Mouse (Mus musculus): ENCODE results near the gene H2-T22.
A peak's percentile ranks its signal among the peaks of the same experiment; 100 is the strongest.
"Not testable (repeated sequence)": the region's sequence is repeated elsewhere in the genome, so short reads cannot be mapped to it uniquely, and the experiment has no call there.

Gene H2-T22

DNA sequence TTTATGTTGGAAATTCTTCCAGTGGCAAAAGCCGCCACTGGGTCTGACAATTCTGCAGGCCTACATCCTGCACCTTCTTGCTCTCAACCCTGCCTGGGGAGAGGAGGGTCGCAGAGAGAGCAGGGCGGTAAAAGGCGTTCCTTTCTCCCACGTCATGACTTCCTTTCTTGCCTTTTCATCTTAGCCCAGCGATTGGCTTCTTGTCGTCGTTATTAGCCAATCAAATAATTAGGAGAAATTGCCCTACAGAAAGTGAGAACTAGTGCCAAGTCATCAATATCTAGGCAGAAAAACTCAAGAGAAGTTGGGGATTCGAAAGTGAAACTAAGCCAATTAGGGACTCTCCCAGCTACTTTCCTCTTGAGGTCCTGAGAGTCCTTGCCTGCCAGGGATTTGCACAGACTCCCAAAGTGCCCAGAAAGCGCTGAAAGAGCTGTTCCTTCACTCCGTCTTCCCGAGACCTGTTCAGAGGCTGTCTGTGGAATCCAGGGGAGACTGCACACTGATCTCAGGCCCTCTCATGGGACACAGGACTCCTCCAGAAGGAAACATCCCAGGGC lies at the start of gene H2-T22, which contains the start of gene Gm6034:
H2-T22 (minus strand) TSS at position 138 of the 560 bp plus-strand sequence.
Gm6034 (plus strand) TSS at position 352 of the 560 bp plus-strand sequence.
- DNase-seq (ENCODE audit: low read depth, low spot score): peak; percentile 97

DNA sequence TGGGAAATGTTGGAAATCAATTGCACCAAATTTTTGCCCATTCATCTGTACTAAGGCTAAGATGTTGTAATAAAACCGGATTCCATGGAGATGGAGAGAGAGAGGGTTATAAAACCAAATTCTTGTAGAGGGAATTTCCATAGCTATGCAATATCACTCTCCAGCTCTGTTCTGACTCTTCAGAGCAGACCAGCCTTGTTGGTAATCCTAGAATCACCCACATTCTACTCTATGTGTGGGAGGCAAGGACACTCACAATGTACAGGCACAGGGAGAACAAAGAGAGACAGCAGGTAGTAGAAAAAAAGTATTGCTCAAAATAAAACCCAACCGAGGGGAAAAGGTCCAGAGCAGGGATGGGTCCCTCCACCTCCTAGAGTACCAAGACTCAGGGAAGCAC lies 49.4 kb upstream of the H2-T22 start:
- DNase-seq (ENCODE audit: low read depth, low spot score): not testable (repeated sequence)

DNA sequence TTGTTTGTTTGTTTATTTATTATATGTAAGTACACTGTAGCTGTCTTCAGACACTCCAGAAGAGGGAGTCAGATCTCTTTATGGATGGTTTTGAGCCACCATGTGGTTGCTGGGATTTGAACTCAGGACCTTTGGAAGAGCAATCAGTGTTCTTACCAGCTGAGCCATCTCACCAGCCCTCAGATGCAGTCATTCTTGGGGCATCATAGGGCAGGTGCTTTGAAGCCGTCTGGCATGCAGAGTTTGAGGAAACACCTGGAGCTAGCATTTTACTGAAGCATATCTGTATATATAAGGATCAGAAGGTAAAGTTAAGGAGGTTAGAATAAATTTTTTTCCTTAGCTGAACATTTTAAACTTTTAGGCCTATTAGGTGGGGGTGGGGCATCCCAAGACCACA lies 43.4 kb upstream of the H2-T22 start:
- DNase-seq (ENCODE audit: low read depth, low spot score): not testable (repeated sequence)

DNA sequence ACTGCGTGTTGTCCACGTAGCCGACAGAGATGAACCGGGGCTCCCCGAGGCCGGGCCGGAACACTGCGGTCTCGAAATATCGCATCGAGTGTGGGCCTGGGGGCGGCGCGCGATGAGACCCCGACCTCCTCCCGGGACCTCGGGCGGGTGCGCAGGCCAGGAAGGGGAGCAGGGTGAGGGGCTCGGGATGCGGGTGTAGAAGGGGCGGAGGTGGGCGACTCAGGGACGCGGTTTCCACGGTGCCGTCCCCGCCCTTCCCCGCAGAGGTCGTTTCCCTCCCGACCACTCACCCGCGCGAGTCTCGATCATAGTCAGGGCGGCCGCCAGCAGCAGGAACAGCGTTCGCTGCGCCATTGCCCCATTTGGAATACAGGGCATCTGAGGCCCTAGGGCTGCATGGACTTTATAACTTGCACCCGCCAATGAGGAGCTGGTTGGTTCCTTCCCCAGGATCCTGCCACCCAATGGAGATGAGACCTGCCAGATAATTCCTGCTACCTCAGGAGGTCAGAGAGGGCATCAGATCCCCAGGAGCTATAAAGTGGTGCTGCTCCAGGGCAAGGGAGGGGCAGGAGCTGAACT lies 41.4 kb upstream of the H2-T22 start:
- peak; percentile 26 for DNase-seq (ENCODE audit: low read depth, low spot score)

DNA sequence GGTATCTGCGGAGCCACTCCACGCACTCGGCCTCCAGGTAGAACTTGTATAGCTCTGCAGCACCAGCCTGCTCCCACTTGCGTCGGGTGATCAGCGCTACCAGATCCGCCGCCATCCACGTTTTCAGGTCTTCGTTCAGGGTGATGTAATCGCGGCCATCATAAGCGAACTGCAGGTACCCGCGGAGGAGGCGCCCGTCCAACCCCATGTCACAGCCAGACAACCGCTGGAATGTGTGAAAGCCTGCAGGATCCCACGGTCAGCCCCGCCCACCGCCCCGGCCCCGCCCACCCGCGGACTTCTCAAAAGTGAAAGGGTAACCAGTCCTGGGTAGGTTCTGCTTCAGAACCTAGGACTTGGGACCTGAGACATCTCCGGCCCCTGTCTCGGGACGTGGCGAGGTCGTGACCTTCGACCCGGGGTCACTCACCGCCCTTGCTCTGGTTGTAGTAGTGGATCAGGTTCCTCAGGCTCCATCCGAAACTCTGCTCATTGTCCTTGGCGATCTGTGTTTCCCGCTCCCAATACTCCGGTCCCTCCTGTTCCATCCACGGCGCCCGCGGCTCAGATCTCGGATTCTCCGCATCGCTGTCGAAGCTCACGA lies 40.8 kb upstream of the H2-T22 start:
- DNase-seq (ENCODE audit: low read depth, low spot score): peak; percentile 46

DNA sequence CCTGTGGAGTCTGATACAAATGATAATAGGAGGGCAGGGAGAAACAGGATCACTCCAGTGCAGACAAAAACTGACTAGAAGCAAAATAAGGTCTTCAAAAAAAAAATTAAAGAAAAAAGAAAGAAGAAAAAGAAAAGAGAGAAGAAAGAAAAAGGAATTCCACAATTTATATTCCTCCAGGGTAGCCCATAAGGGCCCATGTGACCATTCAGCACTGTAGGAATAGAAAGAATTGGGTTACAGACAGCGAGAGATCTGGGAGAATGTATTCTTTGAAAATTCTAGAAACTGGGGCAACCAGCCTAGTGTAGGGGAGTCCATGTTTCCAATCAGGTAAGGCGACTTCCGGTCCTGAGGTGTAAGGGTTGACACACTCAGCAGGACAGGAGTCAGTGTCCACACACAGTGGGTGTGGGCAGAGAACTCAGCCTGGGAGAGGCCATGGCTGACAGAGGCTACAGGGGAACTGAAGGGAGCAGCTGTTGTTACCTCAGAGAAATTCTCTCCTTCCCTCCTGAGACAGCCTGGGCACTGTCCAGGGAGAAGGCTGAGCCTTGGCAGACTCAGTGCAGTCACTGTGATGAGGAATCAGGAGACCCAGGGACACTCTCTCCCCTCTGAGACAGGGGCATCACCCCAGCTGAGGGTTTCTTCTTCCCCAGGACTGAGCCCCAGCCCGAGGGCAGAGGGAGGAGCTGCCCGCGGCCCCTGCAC lies 40.1 kb upstream of the H2-T22 start:
- DNase-seq (ENCODE audit: low read depth, low spot score): peak; percentile 8

DNA sequence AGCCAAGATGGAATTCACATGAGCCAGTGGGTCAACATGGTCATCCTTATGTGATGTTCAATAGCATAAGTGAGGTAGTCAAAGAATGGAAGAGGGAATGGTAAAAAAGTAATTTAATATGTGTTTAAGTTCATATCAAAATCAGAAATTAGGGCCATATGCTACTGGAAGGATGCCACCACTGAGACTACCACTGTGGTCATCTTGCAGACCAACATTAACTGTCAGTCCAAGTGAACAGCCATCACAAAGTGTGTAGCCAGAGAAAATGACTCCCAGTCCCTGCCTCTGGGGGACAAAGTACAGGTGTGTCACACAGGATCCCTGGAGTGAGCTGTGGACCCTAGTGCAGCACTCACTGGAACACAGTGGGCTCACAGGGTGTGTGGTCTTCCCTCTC lies 39.4 kb upstream of the H2-T22 start:
- DNase-seq (ENCODE audit: low read depth, low spot score): not testable (repeated sequence)

DNA sequence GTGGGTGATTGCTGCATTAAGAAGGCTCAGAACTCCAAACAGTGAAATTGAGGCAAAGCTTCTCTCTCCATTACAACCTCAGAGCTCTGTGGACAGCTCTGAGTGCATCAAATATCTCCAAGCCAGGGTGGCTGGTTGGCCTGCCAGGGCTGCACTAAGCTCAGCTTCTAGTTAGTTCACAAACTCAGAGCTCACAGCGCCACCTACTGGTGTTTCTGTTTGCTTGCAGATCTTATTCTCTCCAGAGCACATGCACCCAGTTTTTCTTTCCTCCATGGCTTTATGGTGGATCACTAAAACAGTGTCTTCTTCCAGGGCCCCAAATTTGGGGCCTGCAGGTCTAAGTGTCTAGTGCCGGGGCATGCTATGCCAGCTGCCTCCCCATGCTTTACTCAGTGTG lies 18.3 kb upstream of the H2-T22 start:
- DNase-seq (ENCODE audit: low read depth, low spot score): peak; percentile 93

DNA sequence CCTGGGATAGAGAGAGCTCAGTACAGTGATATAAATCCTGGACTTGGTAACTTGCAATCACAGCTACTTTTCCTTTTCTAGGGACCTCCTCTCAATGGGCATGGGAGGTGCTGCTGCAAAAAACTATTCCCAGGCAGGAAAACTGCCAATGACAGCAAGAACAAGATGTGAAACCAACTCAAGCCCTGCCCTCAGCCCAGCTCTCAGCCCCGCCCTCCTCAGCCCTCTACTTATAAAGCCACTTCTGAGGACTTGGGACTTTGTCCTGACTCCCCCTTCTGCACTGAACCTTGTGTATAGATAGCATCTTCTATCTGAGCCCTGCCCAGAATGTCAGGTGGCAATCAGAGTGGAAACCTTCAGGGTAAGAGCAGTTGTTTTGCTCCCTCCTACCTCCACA lies 15.8 kb upstream of the H2-T22 start, which contains the start of gene Gm11127:
Gm11127 (minus strand) TSS at position 10 of the 400 bp plus-strand sequence.
- not testable (repeated sequence) for DNase-seq (ENCODE audit: low read depth, low spot score)

DNA sequence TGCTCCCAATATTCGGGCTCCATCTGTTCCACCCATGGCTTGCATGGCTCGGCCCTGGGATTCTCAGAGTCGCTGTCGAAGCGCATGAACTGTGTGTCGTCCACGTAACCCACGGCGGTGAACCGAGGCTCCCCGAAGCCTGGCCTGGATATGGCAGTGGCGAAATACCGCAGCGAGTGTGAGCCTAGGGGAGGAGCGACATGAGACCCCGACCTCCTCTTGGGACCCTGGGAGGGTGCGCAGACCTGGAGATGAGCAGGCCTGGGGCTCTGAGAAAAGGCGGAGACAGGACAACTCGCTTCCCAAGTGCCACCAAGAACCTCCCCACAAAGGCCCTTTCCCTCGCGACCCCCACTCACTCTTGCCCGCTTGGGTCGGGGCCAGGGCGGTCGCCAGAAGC lies 15.4 kb upstream of the H2-T22 start:
- not testable (repeated sequence) for DNase-seq (ENCODE audit: low read depth, low spot score)

DNA sequence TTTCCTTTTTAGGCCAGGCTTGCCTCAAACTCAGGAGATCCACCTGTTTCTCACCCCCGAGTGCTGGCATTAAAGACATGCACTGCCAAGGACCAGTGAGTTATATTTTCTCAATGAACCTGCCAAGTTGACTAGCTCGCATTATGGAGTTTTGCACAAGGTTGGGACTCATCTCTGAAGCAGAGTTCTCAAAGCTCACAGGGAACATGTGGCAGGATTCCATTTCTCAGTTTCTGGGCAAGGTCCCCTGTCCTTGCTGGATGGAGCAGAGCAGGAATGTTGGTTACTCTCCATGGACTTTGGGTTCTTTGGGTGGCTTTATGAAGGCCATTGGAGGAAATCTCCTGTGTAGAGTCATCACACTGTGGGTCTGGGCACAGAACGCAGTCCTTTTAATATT lies 739 bp upstream of the H2-T22 start:
- no peak for DNase-seq (ENCODE audit: low read depth, low spot score)

DNA sequence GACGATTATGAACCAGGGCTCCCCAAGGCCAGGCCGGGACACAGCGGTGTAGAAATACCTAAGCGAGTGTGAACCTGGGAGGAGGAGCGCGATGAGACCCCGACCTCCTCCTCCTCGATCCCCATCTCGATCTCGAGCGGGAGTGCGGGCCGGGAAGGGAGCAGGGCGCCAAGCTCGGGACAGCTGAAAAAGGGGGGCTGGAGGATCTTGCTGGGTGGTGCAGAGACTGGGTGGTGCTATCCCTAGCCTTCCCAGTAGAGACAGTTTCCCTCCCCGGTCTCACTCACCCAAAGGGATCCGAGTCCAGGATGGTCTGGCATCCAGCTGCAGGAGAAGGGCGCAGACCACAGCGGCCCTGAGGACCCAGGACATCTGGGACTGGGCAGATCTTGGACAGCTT lies 492 bp downstream of the H2-T22 start:
- DNase-seq (ENCODE audit: low read depth, low spot score): not testable (repeated sequence)

DNA sequence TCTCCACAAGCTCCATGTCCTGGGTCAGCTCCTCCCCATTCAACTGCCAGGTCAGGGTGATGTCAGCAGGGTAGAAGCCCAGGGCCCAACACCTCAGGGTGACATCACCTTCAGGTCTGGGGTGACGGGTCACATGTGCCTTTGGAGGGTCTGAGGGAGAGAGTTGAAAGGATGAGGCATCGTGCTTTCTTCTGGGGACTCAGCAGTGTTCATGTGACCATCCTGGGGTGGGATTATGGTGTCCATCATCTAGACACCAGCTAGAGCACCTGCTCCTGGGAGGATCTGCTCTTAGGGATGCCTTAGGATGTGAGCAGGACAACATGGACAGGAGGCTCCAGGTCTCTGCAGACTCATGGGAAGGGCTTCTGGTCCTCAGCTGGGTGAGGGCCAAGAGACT lies 1.9 kb downstream of the H2-T22 start:
- DNase-seq (ENCODE audit: low read depth, low spot score): not testable (repeated sequence)

DNA sequence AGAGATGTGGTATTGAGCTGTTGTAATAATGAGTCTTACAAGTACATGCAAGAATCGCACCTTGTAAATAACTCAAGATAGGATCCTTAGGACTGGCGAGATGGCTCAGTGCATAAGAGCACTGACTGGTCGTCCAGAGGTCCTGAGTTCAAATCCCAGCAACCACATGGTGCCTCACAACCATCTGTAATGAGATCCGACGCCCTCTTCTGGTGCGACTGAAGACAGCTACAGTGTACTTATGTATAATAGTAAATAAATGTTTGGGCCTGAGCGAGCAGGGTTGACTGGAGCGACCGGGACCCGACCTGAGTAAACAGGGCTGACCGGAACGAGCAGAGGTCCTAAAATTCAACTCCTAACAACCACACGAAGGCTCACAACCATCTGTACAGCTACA lies 6.4 kb downstream of the H2-T22 start:
- not testable (repeated sequence) for DNase-seq (ENCODE audit: low read depth, low spot score)

DNA sequence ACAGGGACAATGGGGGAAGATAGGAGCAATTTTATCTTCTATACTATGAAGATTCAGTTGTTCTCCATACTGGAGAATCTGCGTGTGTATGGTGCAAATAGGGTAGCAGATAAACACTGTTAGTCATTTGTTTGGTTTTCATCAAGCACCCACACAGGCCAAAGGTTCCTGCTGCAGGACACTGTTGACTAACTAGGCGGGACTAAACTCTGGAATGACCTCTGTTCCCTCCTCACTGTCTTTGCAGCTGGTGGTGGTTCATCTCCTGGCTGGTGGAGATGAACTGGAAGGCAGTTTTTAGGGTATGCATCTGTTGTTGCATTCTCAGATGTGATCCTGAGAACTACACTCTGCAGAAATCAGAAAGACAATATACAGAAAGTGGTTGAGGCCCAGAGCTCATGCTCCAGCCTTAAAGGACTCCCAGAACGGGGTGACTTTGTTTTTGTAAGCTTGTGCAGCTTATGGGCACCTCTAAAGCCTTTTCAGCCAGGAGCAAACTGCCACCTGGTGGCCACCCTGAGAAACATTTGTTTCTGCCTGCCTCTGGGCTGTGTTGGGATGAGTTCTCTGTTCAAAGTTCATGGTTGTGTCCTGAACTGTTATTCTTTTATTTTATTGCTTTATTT lies 7.4 kb downstream of the H2-T22 start:
- peak; percentile 78 for DNase-seq (ENCODE audit: low read depth, low spot score)

DNA sequence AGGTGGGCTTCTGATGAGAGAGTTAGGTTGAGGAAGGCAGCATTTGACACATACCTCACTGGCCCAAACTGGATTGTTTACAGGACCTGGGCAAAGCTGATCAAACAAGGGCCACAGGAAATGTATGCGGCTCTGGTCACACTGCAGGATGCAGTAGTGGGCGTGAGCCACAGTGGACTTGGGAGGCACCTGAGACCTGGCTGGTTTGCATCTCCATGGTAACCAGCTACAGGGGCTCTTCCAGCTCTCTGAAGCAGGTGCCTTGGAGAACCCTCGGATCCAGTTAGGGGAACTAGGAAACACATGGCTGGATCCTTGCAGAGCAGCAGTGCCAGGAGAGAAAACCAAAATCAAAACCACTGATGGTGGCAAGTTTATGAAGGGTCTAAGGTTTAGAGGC lies 8.0 kb downstream of the H2-T22 start:
- DNase-seq (ENCODE audit: low read depth, low spot score): not testable (repeated sequence)

DNA sequence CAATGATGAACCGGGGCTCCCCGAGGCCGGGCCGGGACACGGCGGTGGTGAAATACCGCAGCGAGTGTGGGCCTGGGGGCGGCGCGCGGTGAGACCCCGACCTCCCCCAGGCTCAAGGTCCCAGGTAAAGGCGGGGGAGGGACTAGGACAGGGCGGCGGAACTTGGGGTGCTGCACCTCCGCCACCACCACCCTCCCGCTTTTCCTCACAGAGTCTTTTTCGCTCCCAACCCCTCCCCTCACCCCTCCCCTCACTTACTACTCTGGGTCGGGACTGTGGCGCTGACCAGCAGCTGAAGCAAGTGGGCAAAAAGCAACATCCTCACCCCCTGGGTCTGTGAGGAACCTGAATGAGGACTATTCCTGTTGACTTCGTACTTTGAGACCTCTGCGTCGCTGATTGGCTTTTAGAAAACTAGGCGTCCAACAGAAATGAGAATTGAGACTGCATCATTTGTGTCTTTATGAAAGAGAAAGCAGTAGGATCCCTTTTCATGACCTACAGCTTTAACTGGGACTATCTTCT lies 10.1 kb downstream of the H2-T22 start, which contains the start of gene H2-T23:
H2-T23 (minus strand) TSS at position 505 of the 525 bp plus-strand sequence.
- DNase-seq (ENCODE audit: low read depth, low spot score): peak; percentile 73

DNA sequence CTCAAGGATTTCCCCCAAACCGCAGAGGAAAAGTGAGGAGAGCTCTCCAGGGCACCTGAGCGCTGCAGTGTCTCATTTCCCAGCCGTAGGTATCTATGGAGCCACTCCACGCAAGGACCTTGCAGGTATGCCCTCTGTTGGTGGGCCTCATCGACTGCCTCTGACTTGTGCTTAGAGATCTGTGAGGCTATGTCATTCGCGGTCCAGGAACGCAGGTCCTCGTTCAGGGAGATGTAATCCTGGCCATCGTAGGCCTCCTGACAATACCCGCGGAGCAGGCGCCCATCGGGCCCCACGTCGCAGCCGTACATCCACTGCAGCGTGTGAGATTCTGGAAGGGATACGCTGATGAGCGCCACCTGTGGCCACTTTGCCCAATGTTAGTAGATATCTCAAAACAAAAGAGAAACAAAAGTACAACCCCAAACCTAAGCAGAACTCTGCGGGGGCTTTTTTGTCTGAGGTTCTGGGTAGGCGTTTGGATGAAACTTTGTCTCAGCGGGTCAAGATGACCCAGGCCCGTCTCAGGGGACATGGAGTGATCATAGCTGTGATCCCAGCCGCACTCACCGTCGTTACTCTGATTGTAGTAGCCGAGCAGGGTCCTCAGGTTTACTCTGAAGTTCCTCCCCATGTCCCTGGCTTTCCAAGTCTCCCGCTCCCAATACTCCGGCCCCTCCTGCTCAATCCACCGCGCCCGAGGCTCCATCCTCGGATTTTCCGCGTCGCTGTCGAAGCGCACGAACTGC lies 10.8 kb downstream of the H2-T22 start:
- peak; percentile 48 for DNase-seq (ENCODE audit: low read depth, low spot score)

DNA sequence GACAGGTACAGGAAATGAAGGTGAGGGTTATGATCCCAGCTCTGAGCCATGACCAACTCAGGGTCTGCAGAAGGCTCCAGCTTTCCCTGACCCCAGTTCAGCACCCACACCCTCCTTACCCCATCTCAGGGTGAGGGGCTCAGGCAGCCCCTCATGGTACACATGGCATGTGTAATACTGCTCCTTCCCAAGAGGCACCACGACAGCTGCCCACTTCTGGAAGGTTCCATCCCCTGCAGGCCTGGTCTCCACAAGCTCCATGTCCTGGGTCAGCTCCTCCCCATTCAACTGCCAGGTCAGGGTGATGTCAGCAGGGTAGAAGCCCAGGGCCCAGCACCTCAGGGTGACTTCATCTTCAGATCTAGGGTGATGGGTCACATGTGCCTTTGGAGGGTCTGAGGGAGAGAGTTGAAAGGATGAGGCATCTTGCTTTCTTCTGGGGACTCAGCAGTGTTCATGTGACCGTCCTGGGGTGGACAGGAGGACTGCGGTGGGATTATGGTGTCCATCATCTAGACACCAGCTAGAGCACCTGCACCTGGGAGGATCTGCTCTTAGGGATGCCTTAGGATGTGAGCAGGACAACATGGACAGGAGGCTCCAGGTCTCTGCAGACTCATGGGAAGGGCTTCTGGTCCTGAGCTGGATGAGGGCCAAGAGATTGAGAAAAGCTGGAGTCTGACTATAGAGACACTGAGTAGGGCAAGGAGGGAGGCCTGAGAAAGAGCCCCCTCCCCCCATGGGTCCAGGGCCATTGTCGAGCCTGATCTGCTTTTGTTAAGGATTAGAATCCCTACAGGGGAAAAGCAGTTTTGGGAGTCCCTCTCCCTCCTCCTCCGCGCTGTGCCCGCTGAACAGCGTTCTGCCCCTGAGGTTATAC lies 11.6 kb downstream of the H2-T22 start:
- not testable (repeated sequence) for DNase-seq (ENCODE audit: low read depth, low spot score)
